Mouse (Mus musculus) midbrain, embryonic 15.5 days (tissue): ENCODE measurements at regions not wholly inside any gene's neighbourhood (a gene's known extent, or its start where the extent isn't known, plus 50 kb on each side); places are given as distances from the start of the nearest gene placed in this dataset.

Experiments used
- ATAC-seq: fragments of 200-750 bp; cut with Nextera tagmentation; replicated peaks from 2 replicates; pipeline ENCODE4 v1.8.0; 2017; ENCODE audit warnings: moderate TSS enrichment
- H3K27ac ChIP-seq: fragments of 300-500 bp; sonication (generic); 2 replicates; pipeline ENCODE4 v1.5.1; 2015; ENCODE audit warnings: mild to moderate bottlenecking, inconsistent platforms
- H3K27me3 ChIP-seq: fragments of 300-500 bp; sonication (generic); replicated peaks from 2 replicates; pipeline ENCODE4 v1.6.1; 2015; ENCODE audit warnings: inconsistent platforms
- H3K36me3 ChIP-seq: fragments of 300-500 bp; sonication (generic); replicated peaks from 2 replicates; pipeline ENCODE4 v1.6.1; 2015; ENCODE audit warnings: inconsistent platforms
- H3K4me1 ChIP-seq: fragments of 300-500 bp; sonication (generic); 2 replicates; pipeline ENCODE4 v1.6.1; 2015; ENCODE audit warnings: inconsistent platforms
- H3K4me2 ChIP-seq: fragments of 300-500 bp; sonication (generic); 2 replicates; pipeline ENCODE4 v1.6.1; 2015; ENCODE audit warnings: inconsistent platforms, mild to moderate bottlenecking, moderate library complexity
- H3K4me3 ChIP-seq: fragments of 300-500 bp; sonication (generic); 2 replicates; pipeline ENCODE4 v1.5.1; 2015; ENCODE audit warnings: mild to moderate bottlenecking, inconsistent platforms
- H3K9ac ChIP-seq: fragments of 300-500 bp; sonication (generic); 2 replicates; pipeline ENCODE4 v1.6.1; 2015; ENCODE audit warnings: mild to moderate bottlenecking, inconsistent platforms
- H3K9me3 ChIP-seq: fragments of 300-500 bp; sonication (generic); 2 replicates; pipeline ENCODE4 v1.6.1; 2016; ENCODE audit warnings: inconsistent platforms
- WGBS: fragments of 180-500 bp; shearing (Covaris S2); methylation state at CpG from one replicate; pipeline ENCODE4 v1.1.7; 2015; ENCODE audit warnings: mixed read lengths; 5-methylcytosine and 5-hydroxymethylcytosine counted together

DNA sequence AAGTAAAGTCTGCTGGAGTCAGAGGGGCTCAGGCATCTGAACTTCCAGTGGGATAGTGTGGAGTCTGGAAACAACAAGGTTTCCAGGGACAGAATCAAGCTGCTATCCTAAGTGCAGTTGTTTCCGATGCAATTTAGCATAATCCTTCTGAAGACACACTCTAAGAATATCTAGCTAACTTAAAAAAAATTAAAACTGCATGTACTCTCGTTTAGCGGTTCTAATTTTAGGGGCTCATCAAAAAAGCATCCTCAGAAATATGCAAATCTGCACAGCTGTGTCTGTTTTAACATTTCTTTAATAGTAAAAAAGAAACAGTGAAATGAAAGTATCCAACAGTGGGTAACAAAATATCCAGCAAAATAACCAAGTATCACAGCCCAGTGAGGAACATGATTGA lies 64.5 kb upstream of the 1700020N01Rik start:
- Histone ChIP-seq H3K4me1 (no peaks in the 10 kb centered on the region), H3K9me3 (no peaks in the 10 kb centered on the region), H3K4me2 (no peak overlapping the region), H3K36me3 (no peaks in the 10 kb centered on the region), H3K27ac (no peak overlapping the region), H3K9ac (no peak overlapping the region), H3K27me3 (no peaks in the 10 kb centered on the region), H3K4me3 (no peak overlapping the region)
- ATAC-seq = no peak
- 85% methylated on average over 3 of the region's 3 CpGs for WGBS

DNA sequence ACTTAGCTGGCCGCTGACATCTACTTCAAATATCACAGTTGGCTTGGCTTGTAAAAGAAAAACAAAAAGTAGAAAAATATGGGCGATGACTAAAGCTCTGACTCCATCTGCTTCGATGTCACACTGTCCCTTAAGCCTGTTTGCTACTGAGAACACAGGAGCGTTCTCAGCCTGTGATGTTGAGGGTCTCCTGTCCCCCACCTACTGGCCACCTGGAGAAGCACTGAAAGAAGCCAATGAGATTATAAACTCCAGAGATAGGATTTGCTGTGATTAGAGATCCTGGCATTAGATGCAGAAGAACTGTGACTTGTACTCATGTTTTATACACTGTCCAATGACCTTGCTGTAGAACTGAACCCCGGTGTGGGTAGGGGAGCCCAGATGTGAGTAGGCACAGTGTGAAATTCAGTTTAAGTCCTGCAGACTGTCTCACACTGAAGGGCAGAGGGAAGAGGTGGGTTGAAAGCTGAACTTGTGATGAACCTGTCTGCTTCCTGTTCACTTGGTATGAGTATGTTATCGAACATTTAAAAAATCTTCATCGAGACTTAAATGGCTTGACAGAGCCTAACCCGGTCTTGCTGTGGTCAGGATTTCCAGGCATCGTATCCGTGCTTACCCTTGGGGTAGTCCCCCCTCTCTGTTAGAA lies 63.7 kb upstream of the 1700020N01Rik start:
- no peak overlapping the region for H3K27ac ChIP-seq
- WGBS = 60% methylated on average over 10 of the region's 10 CpGs
- no peaks in the 10 kb centered on the region for H3K36me3 ChIP-seq
- no peak overlapping the region for H3K4me3 ChIP-seq
- no peak for ATAC-seq
- H3K27me3 ChIP-seq = no peaks in the 10 kb centered on the region
- no peak overlapping the region for H3K4me2 ChIP-seq
- H3K9me3 ChIP-seq = no peaks in the 10 kb centered on the region
- H3K9ac ChIP-seq = no peak overlapping the region
- H3K4me1 ChIP-seq = no peaks in the 10 kb centered on the region

DNA sequence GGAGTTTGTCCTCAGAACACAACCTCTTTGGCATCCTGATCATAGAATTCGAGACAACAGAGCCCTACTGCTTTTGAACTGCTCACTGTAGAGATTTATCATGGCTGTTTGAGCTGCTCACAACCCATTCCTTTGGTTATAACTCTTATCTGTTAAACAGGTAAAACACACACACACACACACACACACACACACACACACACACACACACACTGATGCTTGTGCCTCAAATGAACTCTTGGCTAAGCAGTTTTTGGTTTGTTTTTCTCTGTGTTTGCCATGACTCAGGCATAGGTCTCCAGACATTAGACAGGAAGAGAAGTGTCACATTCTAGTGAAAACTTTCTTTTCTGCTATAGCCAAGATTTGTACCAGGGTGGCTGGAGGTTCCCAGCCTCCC lies 60.8 kb upstream of the 1700020N01Rik start:
- H3K4me2 ChIP-seq = no peak overlapping the region
- no peaks in the 10 kb centered on the region for H3K9me3 ChIP-seq
- H3K36me3 ChIP-seq = no peaks in the 10 kb centered on the region
- no peak overlapping the region for H3K27ac ChIP-seq
- no peaks in the 10 kb centered on the region for H3K27me3 ChIP-seq
- H3K4me3 ChIP-seq = no peak overlapping the region
- WGBS = 76% methylated on average over 1 of the region's 1 CpGs
- ATAC-seq = no peak
- H3K9ac ChIP-seq = no peak overlapping the region
- H3K4me1 ChIP-seq = no peaks in the 10 kb centered on the region

DNA sequence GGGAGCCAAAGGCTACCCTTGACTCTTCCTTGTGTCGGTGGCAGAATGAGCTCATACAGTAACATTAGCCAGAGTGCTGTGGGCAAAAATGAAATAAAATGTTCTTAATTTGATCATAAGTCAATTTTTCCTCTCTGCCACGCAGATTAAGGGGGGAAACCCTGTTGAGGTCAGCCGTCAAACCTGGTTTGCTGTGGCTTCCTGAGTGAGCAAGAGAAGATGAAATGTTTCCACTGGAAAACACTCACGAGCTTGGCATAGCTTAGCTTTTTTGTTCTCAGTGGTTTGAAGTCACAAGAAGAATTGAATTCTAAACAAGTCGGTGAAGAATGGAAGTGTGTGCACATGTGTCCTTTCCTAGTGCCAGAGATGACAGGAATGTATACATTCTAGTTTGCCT lies 57.3 kb upstream of the 1700020N01Rik start:
- no peak for ATAC-seq
- no peaks in the 10 kb centered on the region for H3K4me1 ChIP-seq
- no peaks in the 10 kb centered on the region for H3K27me3 ChIP-seq
- 66% methylated on average over 5 of the region's 5 CpGs for WGBS
- no peaks in the 10 kb centered on the region for H3K36me3 ChIP-seq
- H3K27ac ChIP-seq = no peak overlapping the region
- no peak overlapping the region for H3K9ac ChIP-seq
- no peak overlapping the region for H3K4me3 ChIP-seq
- no peaks in the 10 kb centered on the region for H3K9me3 ChIP-seq
- no peak overlapping the region for H3K4me2 ChIP-seq

DNA sequence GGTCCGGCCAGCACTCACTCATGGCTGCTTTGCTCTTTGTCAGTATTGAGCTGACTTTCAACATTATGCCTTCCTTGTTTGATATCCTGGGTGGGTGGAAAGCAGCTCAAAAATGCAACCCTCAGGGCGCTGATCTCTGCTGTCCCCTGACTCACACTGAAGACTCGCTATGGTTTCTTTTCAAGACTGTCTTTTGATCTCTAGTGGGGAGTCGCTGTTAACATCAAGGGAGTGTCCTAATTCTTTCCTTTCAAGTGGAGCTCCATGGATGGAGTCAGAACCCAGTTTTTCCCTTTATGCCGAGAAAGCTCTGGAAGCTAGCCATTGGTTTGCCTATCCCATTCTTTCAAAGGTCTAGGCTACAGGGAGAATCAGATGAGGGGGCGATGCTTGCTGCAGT lies 54.5 kb upstream of the 1700020N01Rik start:
- Histone ChIP-seq H3K9ac (no peak overlapping the region), H3K27ac (no peak overlapping the region), H3K9me3 (no peaks in the 10 kb centered on the region), H3K4me2 (no peak overlapping the region), H3K4me3 (no peak overlapping the region), H3K27me3 (no peaks in the 10 kb centered on the region), H3K4me1 (0 out of 2 replicates have a peak, but pooled peaks cover under 1% of the 10 kb centered on the region), H3K36me3 (no peaks in the 10 kb centered on the region)
- WGBS = 38% methylated on average over 6 of the region's 6 CpGs
- no peak for ATAC-seq
